Mouse (Mus musculus) stomach, embryonic 16.5 days (tissue): ENCODE results near the gene Tvp23a. TPM values are rescaled to one million over a fixed set of nuclear protein-coding genes. Genes with fewer than 3 reads are reported as not detected.

Experiments
- ATAC-seq: fragments of 200-750 bp; cut with Nextera tagmentation; 2 replicates; pipeline ENCODE4 v1.8.0; 2017; ENCODE audit warnings: moderate number of reproducible peaks, moderate TSS enrichment; ENCODE audit not compliant: insufficient read depth, low FRiP score
- H3K27ac ChIP-seq: fragments of 300-500 bp; sonication (generic); 2 replicates; pipeline ENCODE4 v1.5.1; 2014; ENCODE audit warnings: low read length
- H3K27me3 ChIP-seq: fragments of 300-500 bp; sonication (generic); 2 replicates; pipeline ENCODE4 v1.6.1; 2014; ENCODE audit warnings: low read length, control low read depth, mixed read lengths; ENCODE audit not compliant: control insufficient read depth, insufficient read depth
- H3K36me3 ChIP-seq: fragments of 300-500 bp; sonication (generic); 2 replicates; pipeline ENCODE4 v1.6.1; 2014; ENCODE audit warnings: low read length; ENCODE audit not compliant: control insufficient read depth, insufficient read depth
- H3K4me1 ChIP-seq: fragments of 300-500 bp; sonication (generic); 2 replicates; pipeline ENCODE4 v1.6.1; 2014; ENCODE audit warnings: low read length, control low read depth, mixed read lengths; ENCODE audit not compliant: control insufficient read depth, insufficient read depth
- H3K4me2 ChIP-seq: fragments of 300-500 bp; sonication (generic); 2 replicates; pipeline ENCODE4 v1.6.1; 2014; ENCODE audit warnings: low read depth, low read length, mixed read lengths
- H3K4me3 ChIP-seq: fragments of 300-500 bp; sonication (generic); replicated peaks from 2 replicates; pipeline ENCODE4 v1.5.1; 2014; ENCODE audit warnings: mild to moderate bottlenecking, low read length
- H3K9ac ChIP-seq: fragments of 300-500 bp; sonication (generic); 2 replicates; pipeline ENCODE4 v1.6.1; 2014; ENCODE audit warnings: low read length
- H3K9me3 ChIP-seq: fragments of 300-500 bp; sonication (generic); replicated peaks from 2 replicates; pipeline ENCODE4 v1.6.1; 2016; ENCODE audit warnings: low read length, control low read depth; ENCODE audit not compliant: control insufficient read depth
- WGBS: fragments of 180-500 bp; shearing (Covaris S2); extraction: QIAGEN DNeasy Blood & Tissue Kit; methylation state at CpG from one replicate; pipeline ENCODE4 v1.1.7; 2014; 5-methylcytosine and 5-hydroxymethylcytosine counted together
- polyA plus RNA-seq: library from polyadenylated mRNA; unstranded; fragments of >200 nt; fragmentation: Nextera tagmentation; extraction: Ambion mirVana; gene quantifications from 2 replicates; pipeline ENCODE4 v1.2.1, GENCODE M21; 2015

Gene Tvp23a
- polyA plus RNA-seq, 1 experiment from 2014 or later, result 9.1 TPM

GRCm38 (mm10) chr16:10446573-10447263 lies 444 bp downstream of the Tvp23a start:
- Histone ChIP-seq H3K27ac (no peak overlapping the region), H3K9ac (peak overlapping the region; percentile 63)

GRCm38 (mm10) chr16:10443723-10444122 lies 3.4 kb downstream of the Tvp23a start:
- Histone ChIP-seq H3K9ac (no peak overlapping the region), H3K9me3 (no peaks in the 10 kb centered on the region), H3K27ac (no peak overlapping the region), H3K4me2 (no peak overlapping the region), H3K27me3 (no peaks in the 10 kb centered on the region), H3K4me3 (no peak overlapping the region), H3K36me3 (no peaks in the 10 kb centered on the region), H3K4me1 (no peaks in the 10 kb centered on the region)
- ATAC-seq, result no peak

More at GRCm38 (mm10) chr16:10446573-10447263, 444 bp downstream of the Tvp23a start:
- no peaks in the 10 kb centered on the region for H3K36me3 ChIP-seq
- no peaks in the 10 kb centered on the region for H3K27me3 ChIP-seq
- peak overlapping the region; percentile 46 for H3K4me3 ChIP-seq
- peak overlapping the region; percentile 56 for H3K4me2 ChIP-seq
- no peaks in the 10 kb centered on the region for H3K4me1 ChIP-seq
- 0 out of 2 replicates have a peak, but pooled peaks have one; percentile 35 for ATAC-seq
- WGBS, result 25% methylated on average over 13 of the region's 13 CpGs
- no peaks in the 10 kb centered on the region for H3K9me3 ChIP-seq

DNA sequence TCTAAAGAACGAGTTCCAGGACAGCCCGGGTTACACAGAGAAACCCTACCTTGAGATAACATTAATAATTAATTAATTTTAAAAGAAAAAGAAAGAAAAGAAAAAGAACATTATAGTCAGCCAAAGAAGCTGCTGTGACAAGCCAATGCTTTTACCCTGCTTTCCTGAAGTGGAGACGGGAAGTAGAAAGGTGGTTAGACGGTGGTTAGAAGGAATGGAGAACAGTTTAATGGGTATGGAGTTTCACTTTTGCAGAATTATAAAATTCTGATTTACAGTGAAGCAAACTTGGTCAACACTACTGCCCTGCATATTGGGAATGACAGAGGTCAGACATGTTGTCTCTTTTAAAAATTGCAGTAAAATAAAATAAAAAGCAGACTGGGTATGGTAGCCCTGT lies 5.4 kb downstream of the Tvp23a start:
- Histone ChIP-seq H3K4me2 (no peak overlapping the region), H3K9ac (no peak overlapping the region)
- WGBS, result 88% methylated on average over 4 of the region's 4 CpGs

GRCm38 (mm10) chr16:10441328-10441727 lies 5.8 kb downstream of the Tvp23a start:
- no peak for ATAC-seq

More for the DNA sequence above, 5.4 kb downstream of the Tvp23a start:
- Histone ChIP-seq H3K4me3 (no peak overlapping the region), H3K27ac (no peak overlapping the region), H3K36me3 (no peaks in the 10 kb centered on the region), H3K4me1 (no peaks in the 10 kb centered on the region), H3K9me3 (no peaks in the 10 kb centered on the region), H3K27me3 (no peaks in the 10 kb centered on the region)
- ATAC-seq, result no peak

DNA sequence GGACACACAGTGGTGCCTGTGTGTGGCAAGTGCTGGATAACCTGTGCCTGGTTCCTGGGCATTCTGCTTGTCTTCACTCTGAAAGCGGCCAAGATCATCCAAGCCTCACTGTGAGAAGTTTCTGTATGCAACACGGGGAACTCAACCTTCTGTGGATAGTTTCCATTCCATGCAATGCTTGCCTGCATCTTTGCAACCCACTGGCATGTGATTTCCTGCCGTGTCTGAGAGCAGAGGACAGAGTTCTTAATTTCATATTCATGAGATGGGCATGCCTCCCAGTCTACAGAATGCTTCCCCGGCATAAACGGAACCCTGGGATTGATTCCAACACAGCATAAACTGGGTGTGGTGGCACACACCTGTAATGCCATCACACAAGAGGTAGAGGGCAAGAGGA lies 9.1 kb downstream of the Tvp23a start:
- H3K9ac ChIP-seq, result no peak overlapping the region
- no peaks in the 10 kb centered on the region for H3K27me3 ChIP-seq
- no peaks in the 10 kb centered on the region for H3K9me3 ChIP-seq
- 83% methylated on average over 5 of the region's 5 CpGs for WGBS
- H3K27ac ChIP-seq, result no peak overlapping the region
- H3K36me3 ChIP-seq, result no peaks in the 10 kb centered on the region
- no peaks in the 10 kb centered on the region for H3K4me1 ChIP-seq
- H3K4me2 ChIP-seq, result no peak overlapping the region
- no peak for ATAC-seq
- H3K4me3 ChIP-seq, result no peak overlapping the region

More at GRCm38 (mm10) chr16:10441328-10441727, 5.8 kb downstream of the Tvp23a start:
- H3K4me1 ChIP-seq, result no peaks in the 10 kb centered on the region
- H3K36me3 ChIP-seq, result no peaks in the 10 kb centered on the region
- no peaks in the 10 kb centered on the region for H3K27me3 ChIP-seq
- 87% methylated on average over 6 of the region's 6 CpGs for WGBS
- no peak overlapping the region for H3K9ac ChIP-seq
- H3K4me2 ChIP-seq, result no peak overlapping the region
- no peaks in the 10 kb centered on the region for H3K9me3 ChIP-seq
- H3K27ac ChIP-seq, result no peak overlapping the region
- no peak overlapping the region for H3K4me3 ChIP-seq

DNA sequence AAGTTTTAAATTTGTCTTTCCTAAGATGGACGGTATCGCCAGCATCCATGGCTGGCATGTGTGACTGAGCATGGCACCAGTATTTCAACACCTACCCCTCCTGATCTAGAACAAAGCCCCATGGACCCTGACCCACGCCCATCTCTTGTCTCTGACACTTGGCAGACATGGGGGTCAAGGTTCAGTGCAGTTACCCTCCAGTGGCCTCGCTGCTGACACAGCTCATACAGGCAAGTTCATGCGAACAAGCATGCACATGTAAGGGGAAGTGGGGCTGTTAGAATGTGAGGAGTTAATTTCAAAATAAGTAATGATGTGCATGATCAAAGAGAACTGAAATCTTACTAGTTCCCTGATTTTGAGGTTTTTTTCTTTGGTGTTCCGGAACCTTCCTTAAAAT lies 11.0 kb downstream of the Tvp23a start:
- WGBS, result 81% methylated on average over 6 of the region's 6 CpGs
- H3K36me3 ChIP-seq, result no peaks in the 10 kb centered on the region
- no peaks in the 10 kb centered on the region for H3K27me3 ChIP-seq
- H3K9ac ChIP-seq, result no peak overlapping the region
- H3K4me1 ChIP-seq, result no peaks in the 10 kb centered on the region
- ATAC-seq, result no peak
- H3K4me3 ChIP-seq, result no peak overlapping the region
- no peaks in the 10 kb centered on the region for H3K9me3 ChIP-seq
- no peak overlapping the region for H3K27ac ChIP-seq
- H3K4me2 ChIP-seq, result no peak overlapping the region

DNA sequence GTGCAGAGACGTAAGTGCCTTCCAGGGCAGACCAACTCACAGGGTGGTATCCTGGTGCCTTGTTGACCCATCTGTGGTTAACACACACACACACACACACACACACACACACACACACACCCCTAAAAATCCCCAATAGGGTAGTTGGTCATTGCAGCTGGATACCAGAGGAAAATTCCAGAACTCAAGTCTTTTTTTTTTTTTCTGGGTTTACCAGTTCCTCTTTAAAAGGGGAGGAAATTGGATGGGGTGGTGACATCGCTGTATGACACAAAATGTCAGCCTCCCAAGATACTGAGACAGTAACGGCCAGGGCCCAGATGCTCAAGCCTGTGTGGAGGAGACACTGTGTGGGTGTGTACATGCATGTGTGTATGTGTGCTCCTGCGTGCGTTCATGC lies 13.8 kb downstream of the Tvp23a start:
- no peaks in the 10 kb centered on the region for H3K27me3 ChIP-seq
- H3K36me3 ChIP-seq, result no peaks in the 10 kb centered on the region
- no peak overlapping the region for H3K9ac ChIP-seq
- ATAC-seq, result no peak
- no peaks in the 10 kb centered on the region for H3K9me3 ChIP-seq
- WGBS, result 86% methylated on average over 5 of the region's 5 CpGs
- H3K4me1 ChIP-seq, result no peaks in the 10 kb centered on the region
- no peak overlapping the region for H3K4me2 ChIP-seq
- no peak overlapping the region for H3K4me3 ChIP-seq
- H3K27ac ChIP-seq, result no peak overlapping the region

DNA sequence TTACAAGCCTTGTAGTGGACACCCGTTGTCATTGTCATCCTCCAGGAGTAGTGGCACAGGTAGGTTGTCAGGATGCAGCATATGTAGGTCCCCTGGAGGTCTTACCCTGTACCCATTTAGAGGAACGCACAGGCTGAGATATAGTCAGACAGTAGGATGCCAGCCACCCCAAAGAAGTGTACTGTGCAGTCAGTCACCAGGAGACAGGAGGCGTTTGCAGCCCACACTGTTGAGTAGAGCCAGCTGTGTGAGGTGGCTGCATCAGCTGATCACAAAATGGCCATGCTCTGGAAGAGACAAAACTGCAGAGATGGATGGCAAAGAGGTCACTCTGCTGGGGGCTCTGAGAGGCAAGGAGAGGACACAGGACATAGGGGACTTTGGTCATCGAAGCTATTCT lies 14.8 kb downstream of the Tvp23a start:
- no peak overlapping the region for H3K4me3 ChIP-seq
- H3K27ac ChIP-seq, result no peak overlapping the region
- H3K9me3 ChIP-seq, result no peaks in the 10 kb centered on the region
- H3K36me3 ChIP-seq, result no peaks in the 10 kb centered on the region
- H3K4me2 ChIP-seq, result no peak overlapping the region
- H3K27me3 ChIP-seq, result no peaks in the 10 kb centered on the region
- 78% methylated on average over 4 of the region's 4 CpGs for WGBS
- ATAC-seq, result no peak
- H3K9ac ChIP-seq, result no peak overlapping the region
- no peaks in the 10 kb centered on the region for H3K4me1 ChIP-seq

DNA sequence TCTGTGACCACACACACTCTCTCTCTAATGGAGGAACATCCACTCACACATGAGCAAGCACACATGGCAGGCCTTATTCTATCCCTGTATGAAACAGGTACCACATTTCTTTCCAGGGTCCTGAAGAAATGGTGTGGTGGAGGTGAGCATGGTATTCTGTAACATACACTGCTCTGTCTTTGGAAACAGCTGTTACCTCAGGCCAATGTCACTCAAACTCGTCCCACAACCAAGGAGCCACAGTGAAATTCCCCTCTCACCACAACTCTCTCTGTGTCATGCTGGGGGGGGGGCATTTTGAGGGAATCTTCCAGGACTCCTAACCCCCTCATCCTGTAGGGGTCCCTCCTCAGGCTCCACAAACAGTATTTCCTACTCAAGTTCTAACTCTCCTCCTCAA lies 15.3 kb downstream of the Tvp23a start:
- Histone ChIP-seq H3K27me3 (no peaks in the 10 kb centered on the region), H3K4me2 (no peak overlapping the region), H3K9ac (no peak overlapping the region), H3K36me3 (no peaks in the 10 kb centered on the region), H3K4me3 (no peak overlapping the region), H3K9me3 (no peaks in the 10 kb centered on the region), H3K27ac (no peak overlapping the region), H3K4me1 (no peaks in the 10 kb centered on the region)
- WGBS, result 66% methylated on average over 1 of the region's 1 CpGs
- no peak for ATAC-seq
